Mouse (Mus musculus) left cerebral cortex, adult 8-10 months (tissue): Measurements from ENCODE around the gene Cox6b1. TPM values are rescaled to one million over a fixed set of nuclear protein-coding genes. Genes with fewer than 3 reads are reported as not detected.

Source experiments
- DNase-seq, 2 experiments: peaks; one replicate each; pipeline ENCODE4 v3.0.0; 2022; ENCODE audit warnings: low spot score in 2 of 2
- microRNA-seq, 2 experiments: library from miRNA; unstranded; fragments of <30 nt; microRNA quantifications; one replicate each; pipeline ENCODE4 v1.2.0; 2022
- total RNA-seq, 4 experiments: library from RNA; stranded (reverse); gene quantifications; 2 replicates each; pipeline ENCODE4 v1.2.4; 2022

The Cox6b1 gene
- total RNA-seq, 4 experiments from 2014 or later = 641 to 753 (median 694) TPM

GRCm38 (mm10) chr7:30587842-30588667 is 37.9 kb downstream of the Cox6b1 start:
- DNase-seq = peak in 1 of 2 experiments; percentile 53

- no peak for DNase-seq
These were observed 39.4 kb downstream of the Cox6b1 start for GRCm38 (mm10) chr7:30586455-30587020.

- DNase-seq = no peak
These were observed 40.8 kb downstream of the Cox6b1 start for GRCm38 (mm10) chr7:30585170-30585569.

- no peak for DNase-seq
These were observed 41.6 kb downstream of the Cox6b1 start for GRCm38 (mm10) chr7:30584339-30584738.

GRCm38 (mm10) chr7:30581547-30581946 is 44.4 kb downstream of the Cox6b1 start:
- no peak for DNase-seq

GRCm38 (mm10) chr7:30579950-30580349 is 46.0 kb downstream of the Cox6b1 start:
- no peak for DNase-seq

GRCm38 (mm10) chr7:30572969-30573368 is 53.0 kb downstream of the Cox6b1 start:
- DNase-seq = no peak

- no peak for DNase-seq
These were observed 53.6 kb downstream of the Cox6b1 start for GRCm38 (mm10) chr7:30572389-30572788.

- no peak for DNase-seq
These were observed 58.4 kb downstream of the Cox6b1 start for GRCm38 (mm10) chr7:30567555-30567954.

Small RNAs within 50 kb of the gene (microRNA-seq; reads per million reads assigned to microRNA genes)
- gene Mir3569 = 0.66 to 1.3 reads per million in 2 experiments

Other genes starting within 250 kb of the Cox6b1 start
- 100 to 1,000 TPM in 2 of 4 experiments, 10 to 100 TPM in 2; 25.2 to 334 (median 134) TPM for gene Tyrobp, start 212.4 kb downstream of the Cox6b1 start, total RNA-seq
- gene Hcst, start 206.3 kb downstream of the Cox6b1 start, total RNA-seq = 1 to 10 TPM in 3 of 4 experiments, not detected in 1; 1.4 to 3.0 (median 2.1) TPM
- gene Nfkbid, start 204.4 kb downstream of the Cox6b1 start, total RNA-seq = 1 to 10 TPM; 2.2 to 4.5 (median 2.8) TPM
- gene Aplp1, start 180.6 kb downstream of the Cox6b1 start, total RNA-seq = 1,000 to 10,000 TPM; 1,239 to 1,309 (median 1,269) TPM
- gene Kirrel2, start 168.5 kb downstream of the Cox6b1 start, total RNA-seq = 10 to 100 TPM in 1 of 4 experiments, 1 to 10 TPM in 3; 5.5 to 10.2 (median 7.5) TPM
- gene Nphs1, start 167.8 kb downstream of the Cox6b1 start, total RNA-seq = under 1 TPM; 0.68 to 0.82 (median 0.75) TPM
- not detected for gene Prodh2, start 132.5 kb downstream of the Cox6b1 start, total RNA-seq
- 100 to 1,000 TPM; 177 to 184 (median 178) TPM for gene Arhgap33, start 91.1 kb downstream of the Cox6b1 start, total RNA-seq
- 1 to 10 TPM; 5.5 to 8.1 (median 6.4) TPM for gene Hspb6, start 74.0 kb downstream of the Cox6b1 start, total RNA-seq
- 1 to 10 TPM; 3.4 to 4.4 (median 4.0) TPM for gene Proser3, start 73.9 kb downstream of the Cox6b1 start, total RNA-seq
- gene Lin37, start 66.3 kb downstream of the Cox6b1 start, total RNA-seq = 10 to 100 TPM; 33.8 to 45.0 (median 41.1) TPM
- gene U2af1l4, start 62.9 kb downstream of the Cox6b1 start, total RNA-seq = 10 to 100 TPM; 61.5 to 76.6 (median 71.7) TPM
- gene Gm49396, start 62.8 kb downstream of the Cox6b1 start, total RNA-seq = 1 to 10 TPM; 5.7 to 7.5 (median 6.3) TPM
- gene Psenen, start 62.5 kb downstream of the Cox6b1 start, total RNA-seq = 100 to 1,000 TPM in 3 of 4 experiments, 10 to 100 TPM in 1; 97.2 to 102 (median 101) TPM
- gene Igflr1, start 60.7 kb downstream of the Cox6b1 start, total RNA-seq = 1 to 10 TPM; 2.5 to 3.8 (median 2.8) TPM
- gene Kmt2b, start 37.4 kb downstream of the Cox6b1 start, total RNA-seq = 10 to 100 TPM; 43.7 to 52.9 (median 47.6) TPM
- gene Zbtb32, start 27.2 kb downstream of the Cox6b1 start, total RNA-seq = not detected
- gene Upk1a, start 13.3 kb downstream of the Cox6b1 start, total RNA-seq = under 1 TPM in 3 of 4 experiments, not detected in 1; 0.23 to 0.51 (median 0.35) TPM
- not detected for gene Etv2, start 9.7 kb upstream of the Cox6b1 start, total RNA-seq
- gene Rbm42, start 24.2 kb upstream of the Cox6b1 start, total RNA-seq = 10 to 100 TPM; 57.5 to 68.0 (median 63.6) TPM
- gene Haus5, start 38.8 kb upstream of the Cox6b1 start, total RNA-seq = 1 to 10 TPM; 5.6 to 9.1 (median 7.3) TPM
- gene Pmis2, start 45.5 kb upstream of the Cox6b1 start, total RNA-seq = not detected
- not detected for gene 2200002J24Rik, start 72.8 kb upstream of the Cox6b1 start, total RNA-seq
- 1 to 10 TPM in 3 of 4 experiments, under 1 TPM in 1; 0.57 to 2.0 (median 1.6) TPM for gene Atp4a, start 86.1 kb upstream of the Cox6b1 start, total RNA-seq
- gene Tmem147, start 103.4 kb upstream of the Cox6b1 start, total RNA-seq = 100 to 1,000 TPM; 113 to 127 (median 115) TPM
- not detected for gene Gapdhs, start 117.5 kb upstream of the Cox6b1 start, total RNA-seq
- gene Sbsn, start 125.3 kb upstream of the Cox6b1 start, total RNA-seq = 10 to 100 TPM; 12.0 to 17.3 (median 13.7) TPM
- 1 to 10 TPM; 4.1 to 5.2 (median 4.7) TPM for gene Dmkn, start 137.6 kb upstream of the Cox6b1 start, total RNA-seq
- not detected for gene Krtdap, start 161.7 kb upstream of the Cox6b1 start, total RNA-seq
- gene Ffar2, start 197.6 kb upstream of the Cox6b1 start, total RNA-seq = not detected
- gene Ffar3, start 230.0 kb upstream of the Cox6b1 start, total RNA-seq = not detected
- not detected for gene Ffar1, start 235.4 kb upstream of the Cox6b1 start, total RNA-seq